Mouse (Mus musculus): ENCODE data around the gene Rad18.

DNA sequence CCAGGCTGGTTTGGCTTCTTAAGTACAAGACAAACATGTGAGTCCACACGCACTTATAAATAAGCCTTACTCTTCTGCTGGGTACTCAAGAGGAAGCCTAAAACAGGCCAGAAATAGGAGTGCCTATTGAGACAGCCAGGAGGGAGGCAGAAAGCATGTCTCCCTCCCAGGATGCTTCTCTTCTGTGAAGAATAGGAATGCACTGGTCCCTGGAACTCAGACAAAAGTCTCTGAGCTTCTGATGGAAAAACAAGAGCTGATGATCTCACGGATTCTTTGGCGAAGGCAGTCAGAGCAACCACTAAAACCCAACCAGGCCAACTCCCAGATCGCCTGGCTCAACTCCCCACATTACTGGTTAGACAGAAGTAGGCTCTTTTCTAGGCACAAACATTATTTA, 74.2 kb downstream of the Rad18 start:
- TF ChIP-seq CTCF (conservative IDR thresholded peaks at IDR 0.05; ENCODE audit: low read length) = no peak
- no peak for TF ChIP-seq POU5F1 (IDR thresholded peaks at IDR 0.05; ENCODE audit: borderline replicate concordance, low read length)

All from E14TG2a.4 (cell line).